Mouse (Mus musculus): Measurements from ENCODE around the gene Spata46. TPM values are rescaled to one million over a fixed set of nuclear protein-coding genes. Genes with fewer than 3 reads are reported as not detected.

Gene Spata46
- not detected in 2 replicates for polyA plus RNA-seq (2012; rRNA removed)

- no peaks in the 10 kb centered on the region for H3K27me3 ChIP-seq (ENCODE audit: control insufficient read depth, insufficient read depth, low read length)
- no peaks in the 10 kb centered on the region; the same call in 1 of the 2 replicates for H3K36me3 ChIP-seq (ENCODE audit: control insufficient read depth, insufficient read depth, low read length)
- H3K4me3 ChIP-seq (ENCODE audit: low read depth, low read length): no peak within 1 kb of the TSS
- no peak within 1 kb of the TSS for H3K27ac ChIP-seq (ENCODE audit: insufficient read depth, low read depth, low read length)
- TF ChIP-seq CTCF (IDR thresholded peaks at IDR 0.05; ENCODE audit: extremely low read depth, insufficient read length, insufficient replicate concordance, low read depth, low read length) (no peak), POLR2A (IDR thresholded peaks at IDR 0.05; ENCODE audit: low read depth, low read length) (no peak)
- no peaks in the 10 kb centered on the region for H3K4me1 ChIP-seq (ENCODE audit: control insufficient read depth, insufficient read depth, insufficient read length, low read length)
- WGBS: 77% methylated on average over 4 of the region's 4 CpGs
Observed at GRCm38 (mm10) chr1:170308503-170308902, at the start of gene Spata46. Gene Spata46, plus strand, starts transcription at chr1:170308803.

- 78% methylated on average over 6 of the region's 6 CpGs for WGBS
- no peak overlapping the region for H3K27ac ChIP-seq (ENCODE audit: insufficient read depth, low read depth, low read length)
- TF ChIP-seq CTCF (IDR thresholded peaks at IDR 0.05; ENCODE audit: extremely low read depth, insufficient read length, insufficient replicate concordance, low read depth, low read length) (no peak), POLR2A (IDR thresholded peaks at IDR 0.05; ENCODE audit: low read depth, low read length) (no peak)
- no peaks in the 10 kb centered on the region for H3K27me3 ChIP-seq (ENCODE audit: control insufficient read depth, insufficient read depth, low read length)
- no peak overlapping the region for H3K4me3 ChIP-seq (ENCODE audit: low read depth, low read length)
- H3K4me1 ChIP-seq (ENCODE audit: control insufficient read depth, insufficient read depth, insufficient read length, low read length): no peaks in the 10 kb centered on the region
- no peaks in the 10 kb centered on the region for H3K36me3 ChIP-seq (ENCODE audit: control insufficient read depth, insufficient read depth, low read length)
Observed at GRCm38 (mm10) chr1:170270281-170270680, 38.3 kb upstream of the Spata46 start.

- TF ChIP-seq POLR2A (IDR thresholded peaks at IDR 0.05; ENCODE audit: low read depth, low read length): no peak
- no peak for TF ChIP-seq CTCF (IDR thresholded peaks at IDR 0.05; ENCODE audit: extremely low read depth, insufficient read length, insufficient replicate concordance, low read depth, low read length)
- Histone ChIP-seq H3K27me3 (ENCODE audit: control insufficient read depth, insufficient read depth, low read length) (no peaks in the 10 kb centered on the region), H3K27ac (ENCODE audit: insufficient read depth, low read depth, low read length) (no peak overlapping the region), H3K36me3 (ENCODE audit: control insufficient read depth, insufficient read depth, low read length) (no peaks in the 10 kb centered on the region), H3K4me3 (ENCODE audit: low read depth, low read length) (no peak overlapping the region), H3K4me1 (ENCODE audit: control insufficient read depth, insufficient read depth, insufficient read length, low read length) (no peaks in the 10 kb centered on the region)
- WGBS: 74% methylated on average over 4 of the region's 4 CpGs
Observed at GRCm38 (mm10) chr1:170270696-170271095, 37.9 kb upstream of the Spata46 start.

- no peak for TF ChIP-seq POLR2A (IDR thresholded peaks at IDR 0.05; ENCODE audit: low read depth, low read length)
- no peak for TF ChIP-seq CTCF (IDR thresholded peaks at IDR 0.05; ENCODE audit: extremely low read depth, insufficient read length, insufficient replicate concordance, low read depth, low read length)
- Histone ChIP-seq H3K4me3 (ENCODE audit: low read depth, low read length) (no peak overlapping the region), H3K27ac (ENCODE audit: insufficient read depth, low read depth, low read length) (no peak overlapping the region), H3K36me3 (ENCODE audit: control insufficient read depth, insufficient read depth, low read length) (no peaks in the 10 kb centered on the region), H3K27me3 (ENCODE audit: control insufficient read depth, insufficient read depth, low read length) (no peaks in the 10 kb centered on the region), H3K4me1 (ENCODE audit: control insufficient read depth, insufficient read depth, insufficient read length, low read length) (no peaks in the 10 kb centered on the region)
Observed at GRCm38 (mm10) chr1:170273252-170273651, 35.4 kb upstream of the Spata46 start.

GRCm38 (mm10) chr1:170277016-170277415 is 31.6 kb upstream of the Spata46 start, which contains the start of gene Sh2d1b1:
Gene Sh2d1b1, plus strand, starts transcription at chr1:170277320.
- 60% methylated on average over 3 of the region's 3 CpGs for WGBS
- H3K4me3 ChIP-seq (ENCODE audit: low read depth, low read length): peak within 1 kb of the TSS; percentile 42
- no peaks in the 10 kb centered on the region for H3K36me3 ChIP-seq (ENCODE audit: control insufficient read depth, insufficient read depth, low read length)
- H3K27me3 ChIP-seq (ENCODE audit: control insufficient read depth, insufficient read depth, low read length): no peaks in the 10 kb centered on the region
- TF ChIP-seq CTCF (IDR thresholded peaks at IDR 0.05; ENCODE audit: extremely low read depth, insufficient read length, insufficient replicate concordance, low read depth, low read length) (no peak), POLR2A (IDR thresholded peaks at IDR 0.05; ENCODE audit: low read depth, low read length) (no peak)
- H3K4me1 ChIP-seq (ENCODE audit: control insufficient read depth, insufficient read depth, insufficient read length, low read length): no peaks in the 10 kb centered on the region
- no peak within 1 kb of the TSS for H3K27ac ChIP-seq (ENCODE audit: insufficient read depth, low read depth, low read length)

GRCm38 (mm10) chr1:170282415-170283129 is 26.0 kb upstream of the Spata46 start:
- H3K4me1 ChIP-seq (ENCODE audit: control insufficient read depth, insufficient read depth, insufficient read length, low read length): no peaks in the 10 kb centered on the region
- no peak overlapping the region for H3K27ac ChIP-seq (ENCODE audit: insufficient read depth, low read depth, low read length)
- H3K27me3 ChIP-seq (ENCODE audit: control insufficient read depth, insufficient read depth, low read length): no peaks in the 10 kb centered on the region
- no peak for TF ChIP-seq CTCF (IDR thresholded peaks at IDR 0.05; ENCODE audit: extremely low read depth, insufficient read length, insufficient replicate concordance, low read depth, low read length)
- TF ChIP-seq POLR2A (IDR thresholded peaks at IDR 0.05; ENCODE audit: low read depth, low read length): no peak
- H3K36me3 ChIP-seq (ENCODE audit: control insufficient read depth, insufficient read depth, low read length): no peaks in the 10 kb centered on the region
- 54% methylated on average over 4 of the region's 4 CpGs for WGBS
- no peak overlapping the region for H3K4me3 ChIP-seq (ENCODE audit: low read depth, low read length)

- 22% methylated on average over 9 of the region's 9 CpGs for whole genome bisulfite sequencing
- Histone ChIP-seq H3K4me1 (ENCODE audit: control insufficient read depth, insufficient read depth, insufficient read length, low read length) (peaks cover 4% of the 10 kb centered on the region; the same call in 1 of the 2 replicates), H3K36me3 (ENCODE audit: control insufficient read depth, insufficient read depth, low read length) (no peaks in the 10 kb centered on the region), H3K27me3 (ENCODE audit: control insufficient read depth, insufficient read depth, low read length) (no peaks in the 10 kb centered on the region), H3K4me3 (ENCODE audit: low read depth, low read length) (no peak overlapping the region), H3K27ac (ENCODE audit: insufficient read depth, low read depth, low read length) (no peak overlapping the region)
- TF ChIP-seq POLR2A (IDR thresholded peaks at IDR 0.05; ENCODE audit: low read depth, low read length) (no peak), CTCF (IDR thresholded peaks at IDR 0.05; ENCODE audit: extremely low read depth, insufficient read length, insufficient replicate concordance, low read depth, low read length) (0 out of 2 replicates have a peak, but pooled peaks have one; percentile 10)
Observed at GRCm38 (mm10) chr1:170292239-170292951, 16.2 kb upstream of the Spata46 start.

Data from small intestine, adult 2 months (tissue).